Mouse (Mus musculus) spleen, adult 10 weeks (tissue): ENCODE results near the gene Olfr402. TPM values are rescaled to one million over a fixed set of nuclear protein-coding genes. Genes with fewer than 3 reads are reported as not detected.

ENCODE experiments used
- polyA plus RNA-seq: library from polyadenylated mRNA; stranded (reverse); fragments of 350-450 nt; fragmentation: Illumina TruSeq; extraction: RNeasy Lipid Tissue Mini Kit (QIAGEN cat#74804); gene quantifications from one replicate; pipeline ENCODE4 v1.2.3, GENCODE M21; 2015; ENCODE audit warnings: low replicate concordance; ENCODE audit not compliant: insufficient read depth

Gene Olfr402
- not detected for polyA plus RNA-seq

GRCm38 (mm10) chr11:74153229-74153628, at the start of gene Olfr402:
Gene Olfr402, plus strand, starts transcription at chr11:74153529.

GRCm38 (mm10) chr11:74113412-74113811, 39.9 kb upstream of the Olfr402 start, which contains the start of gene Olfr401:
Gene Olfr401, plus strand, starts transcription at chr11:74113712.

GRCm38 (mm10) chr11:74185949-74186348, 32.6 kb downstream of the Olfr402 start, which contains the start of gene Olfr403:
Gene Olfr403, plus strand, starts transcription at chr11:74186249.

Other genes with a start within 250 kb of the Olfr402 start
- not detected for gene Olfr395, start 244.2 kb upstream of the Olfr402 start, polyA plus RNA-seq
- gene Olfr23, start 216.9 kb upstream of the Olfr402 start, polyA plus RNA-seq: not detected
- not detected for gene Olfr397, start 192.7 kb upstream of the Olfr402 start, polyA plus RNA-seq
- gene Olfr398, start 163.1 kb upstream of the Olfr402 start, polyA plus RNA-seq: not detected
- gene Olfr139, start 97.0 kb upstream of the Olfr402 start, polyA plus RNA-seq: not detected
- gene Olfr399, start 96.9 kb upstream of the Olfr402 start, polyA plus RNA-seq: not detected
- not detected for gene Zfp616, start 83.6 kb upstream of the Olfr402 start, polyA plus RNA-seq
- gene Olfr401, start 39.8 kb upstream of the Olfr402 start, polyA plus RNA-seq: not detected
- gene Olfr403, start 32.7 kb downstream of the Olfr402 start, polyA plus RNA-seq: not detected
- gene Olfr43, start 57.9 kb downstream of the Olfr402 start, polyA plus RNA-seq: not detected
- not detected for gene Olfr406, start 106.3 kb downstream of the Olfr402 start, polyA plus RNA-seq
- not detected for gene Olfr59, start 130.2 kb downstream of the Olfr402 start, polyA plus RNA-seq
- not detected for gene Olfr410, start 184.5 kb downstream of the Olfr402 start, polyA plus RNA-seq
- not detected for gene Olfr411, start 199.1 kb downstream of the Olfr402 start, polyA plus RNA-seq
- not detected for gene Olfr412, start 208.5 kb downstream of the Olfr402 start, polyA plus RNA-seq